Comparison of ENCODE assay signal across 8 mouse cellular contexts in genomic region chr10:81430141-81430830, GRCm38 (mm10). TPM values are rescaled to one million over a fixed set of nuclear protein-coding genes. Genes with fewer than 3 reads are reported as not detected.
A peak's percentile ranks its signal among the peaks of the same experiment; 100 is the strongest.
DNase-seq lines count a peak whose midpoint lies in the region; ATAC-seq lines count a peak whose summit lies in the region.

No protein-coding gene starts in this region.

- H3K4me2 ChIP-seq in hindbrain, embryonic 15.5 days, result peak overlapping the region; percentile 69

- H3K36me3 ChIP-seq in hindbrain, embryonic 15.5 days, result no peaks in the 10 kb centered on the region

- intact Hi-C loops in left cerebral cortex, postnatal 25 days (cut with DNase I), result loop anchor here (2.0 kb wide), 1 partner anchor 21 kb away; no protein-coding TSS in a partner anchor

- H3K4me3 ChIP-seq in hindbrain, embryonic 15.5 days, result peak overlapping the region; percentile 85

- peaks cover 18% of the 10 kb centered on the region; the same call in 1 of the 2 replicates for H3K27me3 ChIP-seq in hindbrain, embryonic 15.5 days

- H3K4me1 ChIP-seq in hindbrain, embryonic 15.5 days (replicated peaks), result peaks cover 65% of the 10 kb centered on the region

- H3K9ac ChIP-seq in hindbrain, embryonic 15.5 days, result peak overlapping the region; percentile 93

- under 1% methylated on average over 63 of the region's 89 CpGs for WGBS in hindbrain, embryonic 15.5 days

- no peaks in the 10 kb centered on the region for H3K9me3 ChIP-seq in hindbrain, embryonic 15.5 days

- peak; percentile 17 for ATAC-seq in hindbrain, embryonic 15.5 days (ENCODE audit: low FRiP score, low read depth)

- DNase-seq in MN1 (ENCODE audit: low spot score), result peak; percentile 79
- peak; percentile 86 for DNase-seq in cerebellum, adult 9-10 months
- peak; percentile 84 for DNase-seq in gastrocnemius, adult 18-20 months (ENCODE audit: low spot score)
- peak; percentile 82 to 84 for DNase-seq in left cerebral cortex, postnatal 25 days (ENCODE audit: low spot score in 2 of 2)
- DNase-seq in mesoderm, embryonic 11.5 days (ENCODE audit: low read depth, low spot score), result peak; percentile 64
- DNase-seq in skeletal muscle tissue, adult 2 months (ENCODE audit: low read depth, low spot score), result peak; percentile 89
- DNase-seq in yolk sac, embryonic 10.5 days (ENCODE audit: low spot score), result peak; percentile 77

- peak overlapping the region; percentile 95 for H3K27ac ChIP-seq in hindbrain, embryonic 15.5 days (replicated peaks)

RNA-seq across cellular contexts. Expression of gene Nfic, which starts 25.1 kb away (rescaled TPM):
- 100 to 1,000 TPM; 232 to 244 TPM for total RNA-seq in gastrocnemius, adult 18-20 months (2021)
- 26.6 and 28.0 TPM in 2 replicates for polyA plus RNA-seq in hindbrain, embryonic 15.5 days (2015; fragmentation: Nextera tagmentation; extraction: Ambion mirVana)
- 10 to 100 TPM; 81.1 to 87.3 TPM for total RNA-seq in left cerebral cortex, postnatal 25 days (2021)

RNA-seq across cellular contexts. Expression of gene Smim24, which starts 37.4 kb away (rescaled TPM):
- total RNA-seq in gastrocnemius, adult 18-20 months (2021), result not detected
- 1.4 and 1.8 TPM in 2 replicates for polyA plus RNA-seq in hindbrain, embryonic 15.5 days (2015; fragmentation: Nextera tagmentation; extraction: Ambion mirVana)
- 1 to 10 TPM in 1 of 2 experiments, under 1 TPM in 1; 0.89 to 1.5 TPM for total RNA-seq in left cerebral cortex, postnatal 25 days (2021)

RNA-seq across cellular contexts. Expression of gene Gm48552, which starts 41.5 kb away (rescaled TPM):
- total RNA-seq in gastrocnemius, adult 18-20 months (2021), result under 1 TPM in 1 of 2 experiments, not detected in 1; 0.34 TPM
- polyA plus RNA-seq in hindbrain, embryonic 15.5 days (2015; fragmentation: Nextera tagmentation; extraction: Ambion mirVana), result 2.1 and 2.7 TPM in 2 replicates
- 1 to 10 TPM; 4.0 to 4.1 TPM for total RNA-seq in left cerebral cortex, postnatal 25 days (2021)

RNA-seq across cellular contexts. Expression of gene Gm48551, which starts 46.0 kb away (rescaled TPM):
- total RNA-seq in gastrocnemius, adult 18-20 months (2021), result under 1 TPM; 0.57 to 0.97 TPM
- polyA plus RNA-seq in hindbrain, embryonic 15.5 days (2015; fragmentation: Nextera tagmentation; extraction: Ambion mirVana), result 6.2 and 6.6 TPM in 2 replicates
- total RNA-seq in left cerebral cortex, postnatal 25 days (2021), result 1 to 10 TPM; 3.5 to 4.2 TPM

RNA-seq across cellular contexts. Expression of gene Dohh, which starts 46.1 kb away (rescaled TPM):
- 10 to 100 TPM; 41.1 to 44.1 TPM for total RNA-seq in gastrocnemius, adult 18-20 months (2021)
- 92.2 and 94.0 TPM in 2 replicates for polyA plus RNA-seq in hindbrain, embryonic 15.5 days (2015; fragmentation: Nextera tagmentation; extraction: Ambion mirVana)
- total RNA-seq in left cerebral cortex, postnatal 25 days (2021), result 10 to 100 TPM; 83.7 to 87.7 TPM

Comparison
In these comparisons a context has a peak if more than half of its experiments do, and no peak if none do; other contexts are left out.
1. Peak in every context shown above with its lines: DNase-seq, ATAC-seq, H3K4me3 ChIP-seq and H3K27ac ChIP-seq.